Mouse (Mus musculus): ENCODE measurements at regions not wholly inside any gene's neighbourhood (a gene's known extent, or its start where the extent isn't known, plus 50 kb on each side); places are given as distances from the start of the nearest gene placed in this dataset.

DNA sequence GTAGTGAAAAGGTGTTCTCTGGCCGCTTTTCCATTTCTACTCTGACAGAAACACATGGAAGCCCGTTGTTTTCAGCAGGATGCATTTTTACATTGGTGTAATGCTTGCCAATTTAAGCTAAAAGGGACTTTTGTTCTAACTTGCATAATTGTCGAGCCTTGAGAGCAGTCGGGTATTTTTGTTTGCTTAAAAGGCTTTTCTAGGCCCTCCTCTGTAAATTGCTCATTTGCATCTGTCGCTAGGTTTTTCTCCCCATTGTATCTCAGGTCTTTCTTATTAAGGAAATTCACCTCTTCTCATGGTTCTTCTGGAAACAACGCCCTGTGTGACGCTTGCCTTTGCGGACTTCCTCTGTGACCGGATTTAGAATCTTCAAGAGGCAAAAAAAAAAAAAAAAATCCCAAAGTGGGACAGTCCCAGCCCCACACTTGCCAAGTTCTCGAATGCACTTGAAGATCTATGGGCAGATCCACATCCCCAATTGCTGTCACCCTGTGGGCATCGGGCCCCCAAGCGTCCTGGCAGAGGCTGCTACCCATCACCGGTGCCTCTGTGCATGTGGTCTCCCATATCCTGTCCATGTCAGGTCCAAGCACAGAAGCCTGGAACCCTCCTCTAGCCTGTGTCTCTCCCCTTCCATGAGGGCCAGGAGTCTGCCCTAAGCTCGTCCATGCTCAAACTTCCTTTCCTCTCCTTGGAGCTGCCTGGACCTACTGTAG lies 100.6 kb upstream of the Dyrk2 start:
- no peak overlapping the region for H3K9ac ChIP-seq (ENCODE audit: insufficient read depth, low read depth, low read length, poor library complexity, severe bottlenecking)
- H3K4me3 ChIP-seq (ENCODE audit: insufficient read depth in 1 of 2, low read depth in 1 of 2, low read length in 2 of 2, poor library complexity in 1 of 2, severe bottlenecking in 1 of 2) = no peak overlapping the region
- DNase-seq (ENCODE audit: low read depth, low spot score) = no peak
- no peak for TF ChIP-seq CHD2 (IDR thresholded peaks at IDR 0.05; ENCODE audit: low read depth, low read length)
- TF ChIP-seq ZC3H11A (IDR thresholded peaks at IDR 0.05; ENCODE audit: borderline replicate concordance, low read depth, low read length) = no peak
- TF ChIP-seq HCFC1 (IDR thresholded peaks at IDR 0.05; ENCODE audit: borderline replicate concordance, insufficient read depth, low read length) = no peak
- no peak for TF ChIP-seq MAFK (IDR thresholded peaks at IDR 0.05; ENCODE audit: insufficient read depth, low read depth, low read length)
- TF ChIP-seq ZNF384 (IDR thresholded peaks at IDR 0.05; ENCODE audit: low read depth, low read length) = no peak
- H3K36me3 ChIP-seq (ENCODE audit: control insufficient read depth, insufficient read depth, low read length, poor library complexity, severe bottlenecking) = no peaks in the 10 kb centered on the region
- no peaks in the 10 kb centered on the region for H3K9me3 ChIP-seq (ENCODE audit: control insufficient read depth, insufficient read depth, low read depth, low read length)
- no peaks in the 10 kb centered on the region for H3K4me1 ChIP-seq (ENCODE audit: control insufficient read depth in 2 of 2, insufficient read depth in 2 of 2, low read length in 2 of 2, poor library complexity in 1 of 2)
- no peak overlapping the region for H3K27ac ChIP-seq (ENCODE audit: insufficient read depth, low read depth, low read length, poor library complexity, severe bottlenecking)
- in situ Hi-C loops (cut with MboI; ENCODE audit: low sequenced_read_pairs in 2 of 2, unreplicated experiment in 2 of 2) = no loop called here

DNA sequence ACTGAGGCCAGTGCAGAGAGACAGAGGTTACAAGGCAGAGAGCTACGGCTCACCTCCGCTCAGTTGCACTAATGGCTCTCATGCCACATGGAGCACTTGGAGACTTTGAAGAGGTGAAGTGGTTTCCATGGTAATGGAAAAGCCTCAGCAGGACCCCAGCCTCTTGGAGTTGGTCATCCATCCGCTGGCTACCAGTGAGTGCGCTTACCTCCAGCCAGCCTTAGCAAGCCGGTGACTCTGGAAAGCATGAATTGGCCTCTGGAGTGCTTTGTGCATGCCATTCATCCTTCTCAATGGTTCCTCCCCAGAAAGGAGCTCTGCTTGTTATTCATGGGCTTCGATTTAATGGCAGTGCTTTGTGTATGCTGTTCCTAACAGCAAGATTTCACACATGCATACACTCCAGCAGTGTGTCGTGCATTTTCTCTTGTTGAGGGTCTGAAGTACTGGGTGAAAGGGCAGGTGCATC lies 91.7 kb upstream of the Dyrk2 start:
- TF ChIP-seq ZNF384 (IDR thresholded peaks at IDR 0.05; ENCODE audit: low read depth, low read length) (no peak), HCFC1 (IDR thresholded peaks at IDR 0.05; ENCODE audit: borderline replicate concordance, insufficient read depth, low read length) (no peak), ZC3H11A (IDR thresholded peaks at IDR 0.05; ENCODE audit: borderline replicate concordance, low read depth, low read length) (no peak), MAFK (IDR thresholded peaks at IDR 0.05; ENCODE audit: insufficient read depth, low read depth, low read length) (no peak), CHD2 (IDR thresholded peaks at IDR 0.05; ENCODE audit: low read depth, low read length) (no peak)

DNA sequence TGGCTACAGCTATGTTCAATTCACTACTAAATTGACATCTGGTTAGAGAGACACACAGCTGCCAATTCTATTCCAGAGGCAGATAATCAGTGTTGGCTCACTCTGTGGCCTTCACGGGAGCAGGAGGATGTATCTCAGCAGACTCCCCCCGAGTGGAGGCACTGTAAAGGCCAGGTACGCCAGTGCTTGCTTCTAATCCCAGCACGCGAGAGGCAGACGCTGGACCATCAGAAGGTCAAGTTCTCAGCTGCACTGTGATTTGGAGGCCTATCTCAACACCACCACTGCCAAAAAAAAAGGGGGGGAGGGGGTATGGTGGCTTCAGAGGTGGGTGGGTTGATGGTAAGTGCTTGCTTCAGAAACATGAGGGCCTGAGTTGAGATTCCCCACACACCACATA lies 90.1 kb upstream of the Dyrk2 start:
- Histone ChIP-seq H3K27ac (ENCODE audit: insufficient read depth, low read depth, low read length, poor library complexity, severe bottlenecking) (no peak overlapping the region), H3K36me3 (ENCODE audit: control insufficient read depth, insufficient read depth, low read length, poor library complexity, severe bottlenecking) (no peaks in the 10 kb centered on the region), H3K9ac (ENCODE audit: insufficient read depth, low read depth, low read length, poor library complexity, severe bottlenecking) (no peak overlapping the region), H3K4me1 (ENCODE audit: control insufficient read depth in 2 of 2, insufficient read depth in 2 of 2, low read length in 2 of 2, poor library complexity in 1 of 2) (no peaks in the 10 kb centered on the region), H3K9me3 (ENCODE audit: control insufficient read depth, insufficient read depth, low read depth, low read length) (no peaks in the 10 kb centered on the region), H3K4me3 (ENCODE audit: insufficient read depth in 1 of 2, low read depth in 1 of 2, low read length in 2 of 2, poor library complexity in 1 of 2, severe bottlenecking in 1 of 2) (no peak overlapping the region)
- no peak for TF ChIP-seq CHD2 (IDR thresholded peaks at IDR 0.05; ENCODE audit: low read depth, low read length)
- no peak for TF ChIP-seq HCFC1 (IDR thresholded peaks at IDR 0.05; ENCODE audit: borderline replicate concordance, insufficient read depth, low read length)
- TF ChIP-seq ZC3H11A (IDR thresholded peaks at IDR 0.05; ENCODE audit: borderline replicate concordance, low read depth, low read length) = no peak
- no peak for TF ChIP-seq MAFK (IDR thresholded peaks at IDR 0.05; ENCODE audit: insufficient read depth, low read depth, low read length)
- TF ChIP-seq ZNF384 (IDR thresholded peaks at IDR 0.05; ENCODE audit: low read depth, low read length) = no peak
- in situ Hi-C loops (cut with MboI; ENCODE audit: low sequenced_read_pairs in 2 of 2, unreplicated experiment in 2 of 2) = no loop called here
- DNase-seq (ENCODE audit: low read depth, low spot score) = no peak

More for the DNA sequence above, 91.7 kb upstream of the Dyrk2 start:
- H3K4me1 ChIP-seq (ENCODE audit: control insufficient read depth in 2 of 2, insufficient read depth in 2 of 2, low read length in 2 of 2, poor library complexity in 1 of 2) = no peaks in the 10 kb centered on the region
- DNase-seq (ENCODE audit: low read depth, low spot score) = no peak
- no peak overlapping the region for H3K27ac ChIP-seq (ENCODE audit: insufficient read depth, low read depth, low read length, poor library complexity, severe bottlenecking)
- H3K9me3 ChIP-seq (ENCODE audit: control insufficient read depth, insufficient read depth, low read depth, low read length) = no peaks in the 10 kb centered on the region
- no peak overlapping the region for H3K4me3 ChIP-seq (ENCODE audit: insufficient read depth in 1 of 2, low read depth in 1 of 2, low read length in 2 of 2, poor library complexity in 1 of 2, severe bottlenecking in 1 of 2)
- in situ Hi-C loops (cut with MboI; ENCODE audit: low sequenced_read_pairs in 2 of 2, unreplicated experiment in 2 of 2) = no loop called here
- no peak overlapping the region for H3K9ac ChIP-seq (ENCODE audit: insufficient read depth, low read depth, low read length, poor library complexity, severe bottlenecking)
- H3K36me3 ChIP-seq (ENCODE audit: control insufficient read depth, insufficient read depth, low read length, poor library complexity, severe bottlenecking) = no peaks in the 10 kb centered on the region

DNA sequence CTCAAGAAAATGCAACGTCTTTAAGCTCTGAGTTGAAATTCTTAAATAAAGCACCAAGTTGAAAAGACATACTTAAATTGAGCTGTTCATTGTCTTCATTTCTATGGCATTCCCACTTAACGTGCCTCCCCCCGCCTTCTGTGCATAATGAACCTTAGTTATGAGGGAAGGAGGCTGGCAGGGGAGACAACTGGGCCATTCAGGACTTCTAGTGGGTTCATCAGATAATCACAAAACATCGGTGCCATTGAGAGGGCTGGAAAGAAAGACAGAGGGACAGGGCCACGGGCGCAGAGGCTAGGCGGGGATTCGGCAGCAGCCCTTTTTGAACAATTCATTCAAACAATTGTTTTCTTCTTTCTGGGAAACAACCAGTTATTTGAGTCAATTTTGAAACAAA lies 89.6 kb upstream of the Dyrk2 start:
- DNase-seq (ENCODE audit: low read depth, low spot score) = no peak
- in situ Hi-C loops (cut with MboI; ENCODE audit: low sequenced_read_pairs in 2 of 2, unreplicated experiment in 2 of 2) = no loop called here
- no peaks in the 10 kb centered on the region for H3K9me3 ChIP-seq (ENCODE audit: control insufficient read depth, insufficient read depth, low read depth, low read length)

More for the DNA sequence above, 89.6 kb upstream of the Dyrk2 start:
- Histone ChIP-seq H3K4me3 (ENCODE audit: insufficient read depth in 1 of 2, low read depth in 1 of 2, low read length in 2 of 2, poor library complexity in 1 of 2, severe bottlenecking in 1 of 2) (no peak overlapping the region), H3K27ac (ENCODE audit: insufficient read depth, low read depth, low read length, poor library complexity, severe bottlenecking) (no peak overlapping the region), H3K36me3 (ENCODE audit: control insufficient read depth, insufficient read depth, low read length, poor library complexity, severe bottlenecking) (no peaks in the 10 kb centered on the region), H3K4me1 (ENCODE audit: control insufficient read depth in 2 of 2, insufficient read depth in 2 of 2, low read length in 2 of 2, poor library complexity in 1 of 2) (no peaks in the 10 kb centered on the region), H3K9ac (ENCODE audit: insufficient read depth, low read depth, low read length, poor library complexity, severe bottlenecking) (no peak overlapping the region)
- TF ChIP-seq ZNF384 (IDR thresholded peaks at IDR 0.05; ENCODE audit: low read depth, low read length) = no peak
- TF ChIP-seq CHD2 (IDR thresholded peaks at IDR 0.05; ENCODE audit: low read depth, low read length) = no peak
- no peak for TF ChIP-seq HCFC1 (IDR thresholded peaks at IDR 0.05; ENCODE audit: borderline replicate concordance, insufficient read depth, low read length)
- no peak for TF ChIP-seq MAFK (IDR thresholded peaks at IDR 0.05; ENCODE audit: insufficient read depth, low read depth, low read length)
- TF ChIP-seq ZC3H11A (IDR thresholded peaks at IDR 0.05; ENCODE audit: borderline replicate concordance, low read depth, low read length) = no peak

Measured in ES-E14 (cell line).